Mouse (Mus musculus) activated CD4-positive, CD25-positive, alpha-beta regulatory T cell, adult 4 months (primary cell): ENCODE measurements around the gene Vmn1r212. TPM values are rescaled to one million over a fixed set of nuclear protein-coding genes. Genes with fewer than 3 reads are reported as not detected.
"Not testable (repeated sequence)": the region's sequence is repeated elsewhere in the genome, so short reads cannot be mapped to it uniquely, and the experiment has no call there.

ENCODE experiments used
- ATAC-seq: one replicate; pipeline ENCODE4 v1.8.0; 2017
- polyA plus RNA-seq, 2 experiments: library from polyadenylated mRNA; unstranded; fragments of 100-300 nt; shearing (Covaris generic); gene quantifications; one replicate each; pipeline ENCODE4 v1.2.1; 2017

Gene Vmn1r212
- not detected for polyA plus RNA-seq

- no peak for ATAC-seq
These were observed at the start of gene Vmn1r212 for GRCm38 (mm10) chr13:22884105-22884504. Gene Vmn1r212 (minus strand): TSS chr13:22884205.

- no peak for ATAC-seq
These were observed 4.7 kb downstream of the Vmn1r212 start for GRCm38 (mm10) chr13:22879257-22879656.

GRCm38 (mm10) chr13:22857461-22857860 lies 26.5 kb downstream of the Vmn1r212 start, which contains the start of gene Vmn1r211:
Gene Vmn1r211 (minus strand): TSS chr13:22857561.
- ATAC-seq = no peak

GRCm38 (mm10) chr13:22854760-22855159 lies 29.2 kb downstream of the Vmn1r212 start:
- ATAC-seq = no peak

GRCm38 (mm10) chr13:22846798-22847197 lies 37.2 kb downstream of the Vmn1r212 start:
- no peak for ATAC-seq

GRCm38 (mm10) chr13:22844304-22844703 lies 39.7 kb downstream of the Vmn1r212 start:
- ATAC-seq = not testable (repeated sequence)

Other genes with a start within 250 kb of the Vmn1r212 start
- gene Vmn1r207-ps, start 154.6 kb downstream of the Vmn1r212 start, polyA plus RNA-seq = not detected
- under 1 TPM in 1 of 2 experiments, not detected in 1; 0.11 TPM for gene Vmn1r208, start 106.8 kb downstream of the Vmn1r212 start, polyA plus RNA-seq
- not detected for gene Vmn1r209, start 74.5 kb downstream of the Vmn1r212 start, polyA plus RNA-seq
- gene Vmn1r210, start 52.9 kb downstream of the Vmn1r212 start, polyA plus RNA-seq = not detected
- gene Vmn1r211, start 26.6 kb downstream of the Vmn1r212 start, polyA plus RNA-seq = not detected
- gene Vmn1r213, start 123.5 kb upstream of the Vmn1r212 start, polyA plus RNA-seq = not detected
- under 1 TPM in 1 of 2 experiments, not detected in 1; 0.45 TPM for gene Vmn1r214, start 146.2 kb upstream of the Vmn1r212 start, polyA plus RNA-seq
- gene Vmn1r215, start 183.8 kb upstream of the Vmn1r212 start, polyA plus RNA-seq = not detected
- not detected for gene Vmn1r217, start 234.0 kb upstream of the Vmn1r212 start, polyA plus RNA-seq
- not detected for gene Vmn1r218, start 248.9 kb upstream of the Vmn1r212 start, polyA plus RNA-seq